Mouse (Mus musculus) MEL (cell line): ENCODE measurements around the gene Srarp. TPM values are rescaled to one million over a fixed set of nuclear protein-coding genes. Genes with fewer than 3 reads are reported as not detected.

Source experiments
- DNase-seq: peaks from one replicate; pipeline ENCODE4 v3.0.0; 2011; ENCODE audit warnings: low read depth, low spot score
- H3K27ac ChIP-seq: 2 replicates; pipeline ENCODE4 v1.5.1; 2012; ENCODE audit warnings: low read depth, mild to moderate bottlenecking, control low read depth, low read length, moderate library complexity; ENCODE audit not compliant: control insufficient read depth
- H3K27me3 ChIP-seq, 2 experiments: fragments of 150-350 bp in 1 of 2; sonication (generic) in 1 of 2; 2 replicates each; pipeline ENCODE4 v1.6.1; 2012; ENCODE audit warnings: low read length in 2 of 2, mild to moderate bottlenecking in 2 of 2, improper control_type of control experiment in 1 of 2, moderate library complexity in 1 of 2; ENCODE audit not compliant: insufficient read depth in 2 of 2, control insufficient read depth in 1 of 2
- H3K36me3 ChIP-seq, 2 experiments: 2 replicates each; pipeline ENCODE4 v1.6.1; 2012 to 2014; ENCODE audit warnings: low read length in 2 of 2, improper control_type of control experiment in 1 of 2, inconsistent platforms in 1 of 2, mild to moderate bottlenecking in 1 of 2; ENCODE audit not compliant: insufficient read depth in 2 of 2, control insufficient read depth in 1 of 2
- H3K4me1 ChIP-seq, 2 experiments: fragments of 150-350 bp in 1 of 2; sonication (generic) in 1 of 2; 2 replicates each; pipeline ENCODE4 v1.6.1; 2012; ENCODE audit warnings: low read length in 2 of 2, improper control_type of control experiment in 1 of 2, mild to moderate bottlenecking in 1 of 2; ENCODE audit not compliant: insufficient read depth in 2 of 2, control insufficient read depth in 1 of 2
- H3K4me3 ChIP-seq, 2 experiments: fragments of 150-350 bp in 1 of 2; sonication (generic) in 1 of 2; 2 replicates each; pipeline ENCODE4 v1.5.1; 2012; ENCODE audit warnings: low read depth in 2 of 2, low read length in 2 of 2, mild to moderate bottlenecking in 2 of 2, moderate library complexity in 2 of 2, control low read depth in 1 of 2, improper control_type of control experiment in 1 of 2; ENCODE audit not compliant: control insufficient read depth in 1 of 2, insufficient read depth in 1 of 2
- H3K79me2 ChIP-seq: 2 replicates; pipeline ENCODE4 v1.6.1; 2012; ENCODE audit warnings: mild to moderate bottlenecking, low read length, moderate library complexity; ENCODE audit not compliant: control insufficient read depth, poor library complexity, insufficient read depth
- H3K9ac ChIP-seq: 2 replicates; pipeline ENCODE4 v1.6.1; 2012; ENCODE audit warnings: low read depth, mild to moderate bottlenecking, control low read depth, low read length, moderate library complexity; ENCODE audit not compliant: control insufficient read depth, poor library complexity, severe bottlenecking
- H3K9me3 ChIP-seq: fragments of 150-350 bp; sonication (generic); replicated peaks from 2 replicates; pipeline ENCODE4 v1.6.1; 2012; ENCODE audit warnings: mild to moderate bottlenecking, low read length, improper control_type of control experiment, moderate library complexity; ENCODE audit not compliant: insufficient read depth
- BHLHE40 ChIP-seq: IDR thresholded peaks from 2 replicates; pipeline ENCODE4 v1.6.1; 2012; ENCODE audit warnings: low read depth, mild to moderate bottlenecking, inconsistent platforms, low read length, improper control_type of control experiment, borderline replicate concordance
- CHD2 ChIP-seq: IDR thresholded peaks from 2 replicates; pipeline ENCODE4 v1.6.1; 2011; ENCODE audit warnings: low read length, improper control_type of control experiment
- CTCF ChIP-seq, 3 experiments: IDR thresholded peaks in 2 of 3; conservative IDR thresholded peaks in 1 of 3; 2 replicates each; pipeline ENCODE4 v1.5.1; 2011 to 2012; ENCODE audit warnings: low read length in 3 of 3, low read depth in 2 of 3, mild to moderate bottlenecking in 2 of 3, improper control_type of control experiment in 1 of 3, inconsistent platforms in 1 of 3, mixed read lengths in 1 of 3, moderate library complexity in 1 of 3; ENCODE audit not compliant: control insufficient read depth in 1 of 3, insufficient read depth in 1 of 3, poor library complexity in 1 of 3, severe bottlenecking in 1 of 3
- ETS1 ChIP-seq: IDR thresholded peaks from 2 replicates; pipeline ENCODE4 v1.6.1; 2012; ENCODE audit warnings: low read depth, mild to moderate bottlenecking, inconsistent platforms, low read length, improper control_type of control experiment, moderate library complexity
- GABPA ChIP-seq: IDR thresholded peaks from 2 replicates; pipeline ENCODE4 v1.6.1; 2012; ENCODE audit warnings: low read depth, mild to moderate bottlenecking, inconsistent platforms, low read length, improper control_type of control experiment, moderate library complexity
- MYB ChIP-seq: IDR thresholded peaks from 2 replicates; pipeline ENCODE4 v1.6.1; 2011; ENCODE audit warnings: mild to moderate bottlenecking, low read depth, low read length, improper control_type of control experiment
- MYC ChIP-seq: IDR thresholded peaks from 2 replicates; pipeline ENCODE4 v1.6.1; 2011; ENCODE audit warnings: low read depth, mild to moderate bottlenecking, low read length, improper control_type of control experiment, moderate library complexity
- NELFE ChIP-seq: IDR thresholded peaks from 2 replicates; pipeline ENCODE4 v1.6.1; 2011; ENCODE audit warnings: low read depth, low read length, improper control_type of control experiment
- RAD21 ChIP-seq: IDR thresholded peaks from 2 replicates; pipeline ENCODE4 v1.6.1; 2011; ENCODE audit warnings: mild to moderate bottlenecking, low read depth, low read length, improper control_type of control experiment
- RCOR1 ChIP-seq: IDR thresholded peaks from 2 replicates; pipeline ENCODE4 v1.6.1; 2012; ENCODE audit warnings: low read depth, mild to moderate bottlenecking, inconsistent platforms, low read length, improper control_type of control experiment
- TBP ChIP-seq: IDR thresholded peaks from 2 replicates; pipeline ENCODE4 v1.8.0; 2011; ENCODE audit warnings: low read depth, low read length, improper control_type of control experiment
- TCF12 ChIP-seq: IDR thresholded peaks from 2 replicates; pipeline ENCODE4 v1.6.1; 2014; ENCODE audit warnings: low read depth, mild to moderate bottlenecking, inconsistent platforms, low read length, improper control_type of control experiment, moderate library complexity
- UBTF ChIP-seq: IDR thresholded peaks from 2 replicates; pipeline ENCODE4 v1.6.1; 2012; ENCODE audit warnings: low read depth, mild to moderate bottlenecking, inconsistent platforms, low read length, improper control_type of control experiment, moderate library complexity, borderline replicate concordance; ENCODE audit not compliant: insufficient read depth
- USF1 ChIP-seq: IDR thresholded peaks from 2 replicates; pipeline ENCODE4 v1.6.1; 2014; ENCODE audit warnings: low read depth, mild to moderate bottlenecking, inconsistent platforms, low read length, improper control_type of control experiment, moderate library complexity
- ZC3H11A ChIP-seq: IDR thresholded peaks from 2 replicates; pipeline ENCODE4 v1.6.1; 2012; ENCODE audit warnings: low read depth, mild to moderate bottlenecking, inconsistent platforms, low read length, improper control_type of control experiment
- ZMIZ1 ChIP-seq: IDR thresholded peaks from 2 replicates; pipeline ENCODE4 v1.6.1; 2012; ENCODE audit warnings: low read depth, mild to moderate bottlenecking, inconsistent platforms, low read length, improper control_type of control experiment, moderate library complexity
- ZNF384 ChIP-seq: IDR thresholded peaks from 2 replicates; pipeline ENCODE4 v1.6.1; 2012; ENCODE audit warnings: low read depth, mild to moderate bottlenecking, inconsistent platforms, low read length, improper control_type of control experiment
- polyA plus RNA-seq, 2 experiments: library from polyadenylated mRNA; stranded (reverse) in 1 of 2; unstranded in 1 of 2; fragments of >175 nt in 1 of 2; fragments of >200 nt in 1 of 2; gene quantifications; 2 replicates each; pipeline versions ENCODE4 v1.2.1 to v1.2.4; 2012; ENCODE audit warnings: low replicate concordance in 2 of 2, low read depth in 1 of 2; ENCODE audit not compliant: insufficient read length in 2 of 2, insufficient read depth in 1 of 2, missing spikeins in 1 of 2
- total RNA-seq: library from RNA; depleted of rRNA; stranded (reverse); fragments of 300-350 nt; gene quantifications from 2 replicates; pipeline ENCODE4 v1.2.3, GENCODE M21; 2012

The Srarp gene
- total and polyA plus RNA-seq, 3 experiments: not detected

DNA sequence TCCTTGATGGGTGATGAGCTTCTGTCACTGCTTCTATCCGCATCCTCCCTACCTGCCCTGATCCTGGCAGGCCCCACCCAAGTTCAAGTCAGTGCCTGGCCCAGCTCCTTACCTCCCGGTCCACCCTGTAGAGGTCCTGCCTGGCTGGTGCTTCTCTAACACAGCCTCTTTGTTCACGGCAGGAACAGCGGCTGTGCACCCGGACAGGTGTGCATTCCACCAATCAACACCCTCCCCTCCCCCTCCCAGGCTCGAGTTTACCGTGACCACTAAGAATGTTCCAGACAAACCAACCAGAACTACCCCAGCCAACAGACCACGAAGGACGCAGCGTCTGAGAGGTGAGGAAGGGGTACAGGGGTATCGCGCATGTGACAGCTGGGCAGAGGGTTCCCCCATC lies 37.4 kb downstream of the Srarp start, which contains the start of gene Clcnka:
TSS of gene Clcnka (minus strand) at position 180 of the 400 bp plus-strand sequence.
- no peak within 1 kb of the TSS for H3K4me3 ChIP-seq
- no peaks in the 10 kb centered on the region for H3K4me1 ChIP-seq
- H3K27me3 ChIP-seq: peaks cover 0 to 3% of the 10 kb centered on the region in 2 experiments; a peak in 2 of 4 replicates
- H3K9ac ChIP-seq: no peak within 1 kb of the TSS
- no peak for DNase-seq
- no peaks in the 10 kb centered on the region for H3K79me2 ChIP-seq
- TF ChIP-seq ZNF384: no peak
- TF ChIP-seq ZMIZ1: no peak
- no peak for TF ChIP-seq TCF12
- no peak for TF ChIP-seq TBP
- no peak for TF ChIP-seq MYB
- no peak for TF ChIP-seq CHD2
- no peak for TF ChIP-seq GABPA
- TF ChIP-seq NELFE: no peak
- TF ChIP-seq USF1: no peak
- TF ChIP-seq MYC: no peak
- no peak for TF ChIP-seq ETS1
- no peak for TF ChIP-seq RCOR1
- no peak for TF ChIP-seq UBTF
- H3K27ac ChIP-seq: no peak within 1 kb of the TSS
- H3K36me3 ChIP-seq: no peaks in the 10 kb centered on the region
- no peaks in the 10 kb centered on the region for H3K9me3 ChIP-seq

DNA sequence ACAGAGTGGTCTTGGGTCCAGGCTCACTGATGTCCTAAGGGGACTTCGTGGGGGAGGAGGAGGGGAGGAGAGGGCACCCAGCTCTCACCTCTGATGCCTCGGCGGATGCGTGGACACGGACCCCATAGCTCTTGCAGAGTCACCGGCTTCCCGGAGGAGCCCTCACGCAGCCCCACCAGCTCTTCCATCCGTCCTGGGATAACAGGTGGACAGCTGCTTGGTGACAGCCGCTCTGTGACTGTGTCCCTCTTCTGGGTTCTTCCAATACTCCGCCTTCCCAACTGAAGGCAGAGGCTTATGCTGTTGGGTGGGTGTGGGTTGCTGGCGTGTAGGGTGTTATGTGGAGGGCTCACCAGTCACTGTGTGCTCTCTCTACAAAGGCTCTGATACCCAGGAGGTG lies 38.0 kb downstream of the Srarp start:
- TF ChIP-seq CTCF (IDR thresholded peaks at IDR 0.05 in 2 of 3, conservative IDR thresholded peaks at IDR 0.05 in 1 of 3; ENCODE audit: control insufficient read depth in 1 of 3, insufficient read depth in 1 of 3, low read depth in 2 of 3, low read length in 3 of 3, poor library complexity in 1 of 3, severe bottlenecking in 1 of 3): no peak
- TF ChIP-seq MYC: no peak
- TF ChIP-seq CHD2: no peak
- TF ChIP-seq RAD21: no peak
- TF ChIP-seq ZC3H11A: no peak
- no peak for TF ChIP-seq BHLHE40
- Histone ChIP-seq H3K27me3 (peaks cover 0 to 3% of the 10 kb centered on the region in 2 experiments; a peak in 2 of 4 replicates), H3K4me3 (no peak overlapping the region), H3K9me3 (no peaks in the 10 kb centered on the region), H3K79me2 (no peaks in the 10 kb centered on the region), H3K36me3 (no peaks in the 10 kb centered on the region), H3K27ac (no peak overlapping the region), H3K9ac (no peak overlapping the region), H3K4me1 (no peaks in the 10 kb centered on the region)
- DNase-seq: no peak
